Mouse (Mus musculus): Measurements from ENCODE around the gene Col11a2.
"Not testable (repeated sequence)": the region's sequence is repeated elsewhere in the genome, so short reads cannot be mapped to it uniquely, and the experiment has no call there.

DNA sequence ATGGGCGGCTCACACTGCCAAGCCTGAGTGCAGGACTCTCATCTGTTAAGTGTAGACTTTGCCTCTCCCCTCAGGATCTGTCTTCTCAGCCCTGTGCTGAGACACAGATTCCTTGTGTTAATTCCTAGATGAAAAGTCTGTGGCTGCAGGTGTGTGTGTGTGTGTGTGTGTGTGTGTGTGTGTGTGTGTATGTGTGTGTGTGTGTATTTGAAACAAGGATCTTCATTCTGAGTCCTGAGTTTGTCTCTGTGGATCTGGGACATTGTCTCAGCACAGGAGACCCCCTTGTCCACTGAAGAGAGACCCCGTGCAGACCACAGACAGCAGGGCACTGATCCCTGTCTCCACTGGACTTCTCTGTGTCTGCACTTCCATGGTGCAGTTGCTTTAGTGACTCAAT is 38.4 kb upstream of the Col11a2 start:
- not testable (repeated sequence) for TF ChIP-seq CTCF (conservative IDR thresholded peaks at IDR 0.05; ENCODE audit: insufficient read depth, insufficient read length, low read depth, low read length); POLR2A (IDR thresholded peaks at IDR 0.05; ENCODE audit: low read depth, low read length)
